Mouse (Mus musculus) heart, adult 11 months (tissue): Measurements from ENCODE around the gene Cs.

Experiments used
- DNase-seq: peaks from one replicate; pipeline ENCODE4 v3.0.0; 2022

Gene Cs

GRCm38 (mm10) chr10:128411211-128412054, 73.9 kb downstream of the Cs start, which contains the start of the genes Nabp2 and Rnf41:
Nabp2 (minus strand) TSS chr10:128411492.
Rnf41 (plus strand) TSS chr10:128411657.
- peak; percentile 100 for DNase-seq

DNA sequence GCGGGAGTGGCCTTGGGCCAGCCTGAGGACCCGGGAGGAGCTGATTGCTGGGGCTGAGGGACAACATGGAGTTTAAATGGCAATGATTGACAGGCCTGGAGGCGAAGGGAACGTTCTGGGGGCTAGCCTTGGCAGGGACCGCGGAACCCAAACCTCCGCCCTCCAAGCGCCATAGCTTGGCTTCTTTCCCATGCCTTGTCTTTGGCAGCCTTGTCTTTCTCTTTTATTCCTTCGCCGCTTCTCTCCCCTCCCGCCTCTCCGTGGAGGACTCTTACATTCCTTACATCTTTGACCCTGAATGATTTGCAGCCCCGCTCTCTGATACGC, 74.5 kb downstream of the Cs start:
- DNase-seq: no peak
